Mouse (Mus musculus) lung, adult 2 months (tissue): Measurements from ENCODE around the gene Grb14.

Experiments
- CTCF ChIP-seq: fragments of 200-500 bp; IDR thresholded peaks from 2 replicates; pipeline ENCODE4 v1.5.1; 2011; ENCODE audit warnings: mild to moderate bottlenecking, low read length, control low read depth; ENCODE audit not compliant: insufficient read depth
- POLR2A ChIP-seq: fragments of 200-500 bp; IDR thresholded peaks from 2 replicates; pipeline ENCODE4 v1.6.1; 2011; ENCODE audit warnings: low read depth, mild to moderate bottlenecking, control low read depth, low read length, borderline replicate concordance; ENCODE audit errors: extremely low read depth

- TF ChIP-seq CTCF: no peak
- no peak for TF ChIP-seq POLR2A
These were observed 59.4 kb downstream of the Grb14 start for GRCm38 (mm10) chr2:64965227-64965864.
